Mouse (Mus musculus) heart, postnatal 0 days (tissue): ENCODE data around the gene Ret.

ENCODE experiments used
- CTCF ChIP-seq: IDR thresholded peaks from 2 replicates; pipeline ENCODE4 v1.5.1; 2016; ENCODE audit warnings: antibody characterized with exemption, control low read depth, low read depth
- EP300 ChIP-seq: IDR thresholded peaks from 2 replicates; pipeline ENCODE4 v1.6.1; 2016; ENCODE audit warnings: antibody characterized with exemption, low read depth

DNA sequence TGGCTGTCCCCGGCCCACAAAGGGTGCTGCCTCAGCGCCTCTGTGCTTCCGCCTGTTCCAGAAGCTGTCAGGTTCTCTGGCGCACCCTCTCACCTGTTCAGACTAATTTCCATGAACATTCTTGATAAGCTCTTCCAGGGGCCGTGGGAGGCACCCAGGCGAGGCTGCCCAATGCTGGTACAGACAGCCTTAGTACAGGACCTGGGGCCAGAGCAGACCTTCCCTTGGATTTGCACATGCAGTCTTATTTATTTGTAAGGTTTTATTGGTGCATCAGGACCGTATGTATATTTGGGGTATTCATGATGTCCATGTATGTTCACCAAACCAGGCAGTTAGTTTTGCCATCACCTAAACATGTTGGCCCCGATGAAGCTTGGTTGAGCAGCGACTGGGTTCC, 18.2 kb upstream of the Ret start:
- TF ChIP-seq CTCF (no peak), EP300 (no peak)
